Mouse (Mus musculus) midbrain, embryonic 14.5 days (tissue): ENCODE results near the gene Ksr2. TPM values are rescaled to one million over a fixed set of nuclear protein-coding genes. Genes with fewer than 3 reads are reported as not detected.
"Not testable (repeated sequence)": the region's sequence is repeated elsewhere in the genome, so short reads cannot be mapped to it uniquely, and the experiment has no call there.

Experiments used
- ATAC-seq: fragments of 200-750 bp; cut with Nextera tagmentation; 2 replicates; pipeline ENCODE4 v1.8.0; 2017; ENCODE audit warnings: moderate number of reproducible peaks, moderate library complexity; ENCODE audit not compliant: low FRiP score, low TSS enrichment
- DNase-seq: peaks from one replicate; pipeline ENCODE4 v3.0.0-alpha.2; 2015
- H3K27ac ChIP-seq: fragments of 300-500 bp; sonication (generic); replicated peaks from 2 replicates; pipeline ENCODE4 v1.5.1; 2014; ENCODE audit warnings: mild to moderate bottlenecking, low read depth, low read length, moderate library complexity
- H3K27me3 ChIP-seq: fragments of 300-500 bp; sonication (generic); 2 replicates; pipeline ENCODE4 v1.6.1; 2014; ENCODE audit warnings: low read length, control low read depth, mixed read lengths; ENCODE audit not compliant: control insufficient read depth, insufficient read depth
- H3K36me3 ChIP-seq: fragments of 300-500 bp; sonication (generic); 2 replicates; pipeline ENCODE4 v1.6.1; 2014; ENCODE audit warnings: low read length, control low read depth; ENCODE audit not compliant: control insufficient read depth, insufficient read depth
- H3K4me1 ChIP-seq: fragments of 300-500 bp; sonication (generic); 2 replicates; pipeline ENCODE4 v1.6.1; 2014; ENCODE audit warnings: mild to moderate bottlenecking, antibody characterized with exemption, low read length, control low read depth; ENCODE audit not compliant: control insufficient read depth, insufficient read depth
- H3K4me2 ChIP-seq: fragments of 300-500 bp; sonication (generic); 2 replicates; pipeline ENCODE4 v1.6.1; 2014; ENCODE audit warnings: mild to moderate bottlenecking, low read length, moderate library complexity
- H3K4me3 ChIP-seq: fragments of 300-500 bp; sonication (generic); replicated peaks from 2 replicates; pipeline ENCODE4 v1.5.1; 2014; ENCODE audit warnings: low read depth, low read length
- H3K9ac ChIP-seq: fragments of 300-500 bp; sonication (generic); replicated peaks from 2 replicates; pipeline ENCODE4 v1.6.1; 2014; ENCODE audit warnings: mild to moderate bottlenecking, low read length, moderate library complexity
- H3K9me3 ChIP-seq: fragments of 300-500 bp; sonication (generic); 2 replicates; pipeline ENCODE4 v1.6.1; 2016; ENCODE audit warnings: low read length, control low read depth, mixed read lengths; ENCODE audit not compliant: control insufficient read depth
- WGBS: fragments of 180-500 bp; shearing (Covaris S2); extraction: QIAGEN DNeasy Blood & Tissue Kit; methylation state at CpG from one replicate; pipeline ENCODE4 v1.1.7; 2014; 5-methylcytosine and 5-hydroxymethylcytosine counted together
- polyA plus RNA-seq: library from polyadenylated mRNA; unstranded; fragments of >200 nt; fragmentation: Nextera tagmentation; extraction: Ambion mirVana; gene quantifications from 2 replicates; pipeline ENCODE4 v1.2.1, GENCODE M21; 2014

The Ksr2 gene
- polyA plus RNA-seq, 1 experiment from 2014 or later, result 8.1 TPM

- DNase-seq, result peak; percentile 31
- no peak overlapping the region for H3K4me3 ChIP-seq
- ATAC-seq, result no peak
- no peak overlapping the region for H3K4me2 ChIP-seq
- H3K4me1 ChIP-seq, result no peaks in the 10 kb centered on the region; the same call in 1 of the 2 replicates
- no peak overlapping the region for H3K9ac ChIP-seq
- 58% methylated on average over 9 of the region's 9 CpGs for WGBS
- no peaks in the 10 kb centered on the region for H3K27me3 ChIP-seq
- no peaks in the 10 kb centered on the region for H3K36me3 ChIP-seq
- no peaks in the 10 kb centered on the region for H3K9me3 ChIP-seq
- H3K27ac ChIP-seq, result no peak overlapping the region
Observed at GRCm38 (mm10) chr5:117602026-117602425, 188.2 kb downstream of the Ksr2 start.

GRCm38 (mm10) chr5:117607761-117608309, 194.0 kb downstream of the Ksr2 start:
- H3K36me3 ChIP-seq, result no peaks in the 10 kb centered on the region
- H3K4me3 ChIP-seq, result no peak overlapping the region
- H3K4me1 ChIP-seq, result no peaks in the 10 kb centered on the region
- no peaks in the 10 kb centered on the region for H3K27me3 ChIP-seq
- WGBS, result 75% methylated on average over 15 of the region's 15 CpGs
- H3K4me2 ChIP-seq, result no peak overlapping the region
- no peak for ATAC-seq
- no peaks in the 10 kb centered on the region for H3K9me3 ChIP-seq
- no peak for DNase-seq
- H3K9ac ChIP-seq, result no peak overlapping the region
- no peak overlapping the region for H3K27ac ChIP-seq

DNA sequence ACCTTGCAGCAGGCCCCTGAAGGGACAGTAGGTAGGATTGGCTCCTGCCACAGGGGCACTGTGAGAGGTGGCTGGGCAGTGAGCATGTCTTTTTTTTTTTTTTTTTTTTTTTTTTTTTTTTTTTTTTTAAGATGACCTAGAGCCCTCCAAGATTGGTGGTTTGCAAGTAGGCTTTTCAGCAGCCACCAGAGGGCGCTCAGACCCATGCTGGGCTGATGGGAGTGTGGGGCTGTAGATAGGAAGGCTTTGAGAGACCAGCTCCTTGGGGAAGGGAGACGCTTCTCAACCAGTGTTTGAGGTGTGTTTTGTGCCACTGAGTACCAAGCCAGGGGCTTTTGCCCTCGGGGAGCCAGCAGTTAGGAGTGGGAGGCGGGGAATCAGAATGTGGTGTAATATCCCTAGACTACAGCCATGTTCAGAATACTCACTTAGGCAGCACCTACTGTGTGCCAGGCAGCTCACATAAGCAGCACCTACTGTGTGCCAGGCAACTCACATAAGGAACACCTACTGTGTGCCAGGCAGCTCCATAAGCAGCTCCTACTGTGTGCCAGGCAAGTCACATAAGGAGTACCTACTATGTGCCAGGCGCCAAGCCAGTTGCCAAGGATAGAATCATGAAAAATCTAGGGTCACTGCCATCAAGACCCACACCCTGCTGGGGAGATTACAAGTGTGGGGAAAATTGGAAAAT, 200.7 kb downstream of the Ksr2 start:
- Histone ChIP-seq H3K9ac (no peak overlapping the region), H3K4me1 (no peaks in the 10 kb centered on the region), H3K36me3 (no peaks in the 10 kb centered on the region; the same call in 1 of the 2 replicates), H3K27ac (no peak overlapping the region), H3K9me3 (no peaks in the 10 kb centered on the region), H3K4me3 (no peak overlapping the region), H3K27me3 (no peaks in the 10 kb centered on the region), H3K4me2 (no peak overlapping the region)
- 37% methylated on average over 5 of the region's 5 CpGs for WGBS
- no peak for ATAC-seq
- DNase-seq, result peak; percentile 85

- H3K27ac ChIP-seq, result no peak overlapping the region
- H3K9me3 ChIP-seq, result no peaks in the 10 kb centered on the region
- H3K9ac ChIP-seq, result no peak overlapping the region
- no peaks in the 10 kb centered on the region; the same call in 1 of the 2 replicates for H3K36me3 ChIP-seq
- H3K27me3 ChIP-seq, result no peaks in the 10 kb centered on the region
- 89% methylated on average over 4 of the region's 4 CpGs for WGBS
- H3K4me3 ChIP-seq, result no peak overlapping the region
- H3K4me1 ChIP-seq, result no peaks in the 10 kb centered on the region
- ATAC-seq (no peak), DNase-seq (no peak)
- no peak overlapping the region for H3K4me2 ChIP-seq
Observed at GRCm38 (mm10) chr5:117620292-117620691, 206.5 kb downstream of the Ksr2 start.

DNA sequence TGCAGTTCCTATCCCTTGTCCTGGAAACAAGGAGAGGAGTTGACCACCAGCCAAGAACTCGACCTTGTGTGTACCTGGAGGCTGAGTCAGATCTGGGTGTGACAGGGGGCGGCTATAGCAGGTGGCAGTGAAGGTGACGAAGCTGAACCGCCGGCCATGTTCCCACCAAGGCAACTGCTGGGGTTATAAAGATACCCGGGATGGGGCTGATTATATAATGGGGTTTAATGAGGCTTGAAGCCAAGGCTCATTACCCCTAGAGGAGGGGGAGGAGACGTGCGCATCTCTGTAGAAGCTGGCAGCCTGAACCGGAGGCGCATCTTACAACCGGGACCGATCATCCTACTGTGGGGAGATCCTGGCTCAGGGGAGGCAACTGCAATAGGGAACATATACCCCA, 208.4 kb downstream of the Ksr2 start:
- Histone ChIP-seq H3K9ac (no peak overlapping the region), H3K4me2 (no peak overlapping the region), H3K27ac (no peak overlapping the region), H3K4me3 (no peak overlapping the region), H3K4me1 (no peaks in the 10 kb centered on the region), H3K9me3 (no peaks in the 10 kb centered on the region), H3K27me3 (no peaks in the 10 kb centered on the region), H3K36me3 (no peaks in the 10 kb centered on the region; the same call in 1 of the 2 replicates)
- DNase-seq (no peak), ATAC-seq (no peak)
- WGBS, result 54% methylated on average over 12 of the region's 12 CpGs

- H3K27ac ChIP-seq, H3K9me3 ChIP-seq, H3K36me3 ChIP-seq, H3K27me3 ChIP-seq, H3K9ac ChIP-seq, H3K4me2 ChIP-seq, H3K4me1 ChIP-seq, ATAC-seq, DNase-seq, H3K4me3 ChIP-seq: not testable (repeated sequence)
- WGBS, result 95% methylated on average over 4 of the region's 4 CpGs
Observed at GRCm38 (mm10) chr5:117623206-117623605, 209.4 kb downstream of the Ksr2 start.

DNA sequence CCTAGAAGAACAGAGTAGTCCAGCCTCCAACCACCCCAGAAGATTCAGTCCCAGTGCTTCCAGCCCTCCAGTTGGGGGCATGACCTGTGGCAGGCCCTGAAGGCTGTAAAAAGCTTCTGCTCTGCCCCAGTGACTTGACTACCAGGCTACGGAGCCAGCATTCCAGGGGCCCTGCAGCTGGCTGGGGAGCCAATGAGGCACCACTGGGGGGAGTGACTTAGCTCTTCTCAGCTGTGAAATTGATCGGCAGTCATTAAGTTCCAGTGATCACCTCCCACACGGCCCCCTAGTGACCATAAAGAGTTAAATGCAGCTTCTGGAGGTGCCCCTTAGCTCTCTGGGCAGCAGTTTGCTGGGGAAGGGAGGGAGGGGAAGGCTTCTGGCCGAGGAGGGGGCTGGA, 213.1 kb downstream of the Ksr2 start:
- WGBS, result 6% methylated on average over 4 of the region's 4 CpGs
- Histone ChIP-seq H3K9ac (no peak overlapping the region), H3K9me3 (no peaks in the 10 kb centered on the region), H3K4me3 (no peak overlapping the region), H3K36me3 (no peaks in the 10 kb centered on the region), H3K27me3 (no peaks in the 10 kb centered on the region), H3K27ac (no peak overlapping the region), H3K4me1 (no peaks in the 10 kb centered on the region), H3K4me2 (no peak overlapping the region)
- ATAC-seq, result no peak
- no peak for DNase-seq

- Histone ChIP-seq H3K4me3 (no peak overlapping the region), H3K27ac (no peak overlapping the region), H3K36me3 (no peaks in the 10 kb centered on the region), H3K9ac (no peak overlapping the region), H3K4me1 (no peaks in the 10 kb centered on the region), H3K27me3 (no peaks in the 10 kb centered on the region), H3K9me3 (no peaks in the 10 kb centered on the region), H3K4me2 (no peak overlapping the region)
- no peak for ATAC-seq
- WGBS, result 44% methylated on average over 7 of the region's 7 CpGs
- peak; percentile 51 for DNase-seq
Observed at GRCm38 (mm10) chr5:117628351-117628750, 214.6 kb downstream of the Ksr2 start.

GRCm38 (mm10) chr5:117629570-117629969, 215.8 kb downstream of the Ksr2 start:
- DNase-seq (no peak), ATAC-seq (no peak)
- 90% methylated on average over 14 of the region's 14 CpGs for WGBS
- Histone ChIP-seq H3K9ac (no peak overlapping the region), H3K4me3 (no peak overlapping the region), H3K27ac (no peak overlapping the region), H3K36me3 (no peaks in the 10 kb centered on the region), H3K4me2 (no peak overlapping the region), H3K9me3 (no peaks in the 10 kb centered on the region), H3K4me1 (no peaks in the 10 kb centered on the region), H3K27me3 (no peaks in the 10 kb centered on the region)
